Comparison of ENCODE assay signal across 20 mouse cellular contexts in the genomic region with DNA sequence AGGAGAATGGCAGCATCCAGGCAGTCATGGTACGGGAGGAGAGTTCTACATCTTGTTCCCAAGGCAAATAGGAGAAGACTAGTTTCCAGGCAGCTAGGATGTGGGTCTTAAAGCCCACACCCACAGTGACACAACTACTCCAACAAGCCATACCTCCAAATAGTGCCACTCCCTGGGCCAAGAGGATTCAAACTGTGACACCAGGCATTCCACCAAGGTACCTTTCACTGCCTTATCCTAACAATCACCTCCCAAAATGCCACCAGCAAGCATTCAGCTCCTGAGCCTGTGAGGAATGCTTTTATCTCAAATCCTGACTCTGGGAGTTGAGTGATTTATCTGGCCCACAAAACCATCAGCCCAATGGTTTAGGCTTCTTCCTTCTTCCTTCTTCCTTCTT.
DNase-seq lines count a peak whose midpoint lies in the region; ATAC-seq lines count a peak whose summit lies in the region.
"Had no signal": no experiment of that assay in that cellular context is flagged by ENCODE, and none has a peak within 500 bp of the region (broad histone marks: within the 10 kb centered on the region; RNA-seq: fewer than 3 reads in every experiment).

No protein-coding gene starts in this region.

- peak; percentile 78 for DNase-seq in R1 (ENCODE audit: low read depth, low spot score)
- DNase-seq in ZHBTc4 (ENCODE audit: low read depth, low spot score) = peak; percentile 72
- no peak for DNase-seq in thymus, postnatal 4 days
- DNase-seq: adrenal gland, adult 2 months; adrenal gland, adult 8-10 months; adrenal gland, postnatal 10 days; adrenal gland, postnatal 14 days; adrenal gland, postnatal 25 days; adrenal gland, postnatal 36 days; B cell, adult 2 months; cerebellum, adult 11 months; cerebellum, adult 11-12 months; cerebellum, adult 18-20 months; cerebellum, adult 2 months; cerebellum, adult 8-10 months had no signal

- no peak overlapping the region for H3K27ac ChIP-seq in hindbrain, embryonic 16.5 days (ENCODE audit: low read depth, low read length)

- ATAC-seq in hindbrain, embryonic 16.5 days = no peak
- ATAC-seq: activated CD4-positive, CD25-positive, alpha-beta regulatory T cell, adult 4 months; CD4-positive, CD25-positive, alpha-beta regulatory T cell, adult 4 months; Patski had no signal

- H3K4me1 ChIP-seq in hindbrain, embryonic 16.5 days (ENCODE audit: control insufficient read depth, insufficient read depth, low read depth, low read length) = no peaks in the 10 kb centered on the region

- H3K36me3 ChIP-seq in hindbrain, embryonic 16.5 days (ENCODE audit: control insufficient read depth, insufficient read depth, low read length) = no peaks in the 10 kb centered on the region
- H3K36me3 ChIP-seq: G1E had no signal

- no peaks in the 10 kb centered on the region for H3K9me3 ChIP-seq in hindbrain, embryonic 16.5 days (ENCODE audit: control insufficient read depth, low read length)
- H3K9me3 ChIP-seq: G1E had no signal

- 94% methylated on average over 1 of the region's 1 CpGs for WGBS in hindbrain, embryonic 16.5 days

- H3K4me2 ChIP-seq in hindbrain, embryonic 16.5 days (ENCODE audit: low read length) = no peak overlapping the region

- no peak overlapping the region for H3K4me3 ChIP-seq in hindbrain, embryonic 16.5 days (ENCODE audit: low read length)

- peaks cover 3% of the 10 kb centered on the region for H3K27me3 ChIP-seq in hindbrain, embryonic 16.5 days (replicated peaks; ENCODE audit: control insufficient read depth, insufficient read depth, low read length)

- no peak overlapping the region for H3K9ac ChIP-seq in hindbrain, embryonic 16.5 days (ENCODE audit: low read depth, low read length)
